Mouse (Mus musculus) MEL (cell line): ENCODE results near the gene Ism1.

Experiments
- CTCF ChIP-seq, 3 experiments: IDR thresholded peaks in 2 of 3; conservative IDR thresholded peaks in 1 of 3; 2 replicates each; pipeline ENCODE4 v1.5.1; 2011 to 2012; ENCODE audit warnings: low read length in 3 of 3, low read depth in 2 of 3, mild to moderate bottlenecking in 2 of 3, improper control_type of control experiment in 1 of 3, inconsistent platforms in 1 of 3, mixed read lengths in 1 of 3, moderate library complexity in 1 of 3; ENCODE audit not compliant: control insufficient read depth in 1 of 3, insufficient read depth in 1 of 3, poor library complexity in 1 of 3, severe bottlenecking in 1 of 3
- TBP ChIP-seq: IDR thresholded peaks from 2 replicates; pipeline ENCODE4 v1.8.0; 2011; ENCODE audit warnings: low read depth, low read length, improper control_type of control experiment

- no peak for TF ChIP-seq TBP
- no peak for TF ChIP-seq CTCF (IDR thresholded peaks at IDR 0.05 in 2 of 3, conservative IDR thresholded peaks at IDR 0.05 in 1 of 3; ENCODE audit: control insufficient read depth in 1 of 3, insufficient read depth in 1 of 3, low read depth in 2 of 3, low read length in 3 of 3, poor library complexity in 1 of 3, severe bottlenecking in 1 of 3)
Measured at GRCm38 (mm10) chr2:139693521-139693920, 15.5 kb downstream of the Ism1 start.
